In the genomic region with DNA sequence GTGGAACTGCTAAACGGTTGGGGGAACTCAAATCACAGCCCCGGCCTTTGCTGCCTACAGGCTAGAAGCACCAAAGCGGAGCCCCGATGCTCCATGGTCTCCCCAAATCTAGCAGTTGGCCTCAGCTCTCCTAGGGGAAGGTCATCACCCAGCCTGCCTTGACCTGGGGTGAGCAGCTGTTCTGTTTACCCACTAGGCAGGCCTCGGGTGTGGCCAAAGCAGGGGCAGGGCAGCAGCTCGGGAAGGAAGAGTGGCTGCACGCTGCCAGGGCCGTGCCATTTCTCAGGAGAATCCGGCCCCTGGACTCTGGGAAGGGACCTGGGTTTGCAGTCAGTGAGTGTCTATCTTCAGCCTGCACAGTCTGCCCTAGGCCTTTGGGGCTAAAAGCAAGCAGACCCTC, we compare ENCODE assay signal across 13 mouse cellular contexts. TPM values are rescaled to one million over a fixed set of nuclear protein-coding genes. Genes with fewer than 3 reads are reported as not detected.
DNase-seq lines count a peak whose midpoint lies in the region; ATAC-seq lines count a peak whose summit lies in the region.
"Had no signal": no experiment of that assay in that cellular context is flagged by ENCODE, and none has a peak within 500 bp of the region (broad histone marks: within the 10 kb centered on the region; RNA-seq: fewer than 3 reads in every experiment).

No protein-coding gene starts in this region.

- no peak for ATAC-seq in hindbrain, embryonic 13.5 days (ENCODE audit: low FRiP score)
- ATAC-seq in hindbrain, embryonic 11.5 days (ENCODE audit: low FRiP score), result no peak
- no peak for ATAC-seq in heart, embryonic 16.5 days (replicated peaks; ENCODE audit: extremely low read depth, insufficient read depth, low FRiP score)
- no peak for ATAC-seq in forebrain, embryonic 15.5 days (replicated peaks)

- H3K9me3 ChIP-seq in hindbrain, embryonic 13.5 days, result no peaks in the 10 kb centered on the region
- H3K9me3 ChIP-seq in hindbrain, embryonic 11.5 days (ENCODE audit: control insufficient read depth, low read length), result no peaks in the 10 kb centered on the region
- no peaks in the 10 kb centered on the region for H3K9me3 ChIP-seq in heart, embryonic 16.5 days (replicated peaks; ENCODE audit: control insufficient read depth, low read length)
- H3K9me3 ChIP-seq in forebrain, embryonic 15.5 days, result no peaks in the 10 kb centered on the region

- peaks cover 19% of the 10 kb centered on the region for H3K27me3 ChIP-seq in hindbrain, embryonic 13.5 days
- H3K27me3 ChIP-seq in hindbrain, embryonic 11.5 days (ENCODE audit: control insufficient read depth, insufficient read depth, low read length), result peaks cover 11% of the 10 kb centered on the region; the same call in 1 of the 2 replicates
- no peaks in the 10 kb centered on the region for H3K27me3 ChIP-seq in heart, embryonic 16.5 days (ENCODE audit: control insufficient read depth, insufficient read depth, low read length)
- H3K27me3 ChIP-seq in forebrain, embryonic 15.5 days, result no peaks in the 10 kb centered on the region

- H3K4me2 ChIP-seq in hindbrain, embryonic 13.5 days, result no peak overlapping the region
- no peak overlapping the region for H3K4me2 ChIP-seq in hindbrain, embryonic 11.5 days (replicated peaks; ENCODE audit: low read depth, low read length)
- H3K4me2 ChIP-seq in heart, embryonic 16.5 days (ENCODE audit: low read depth, low read length), result no peak overlapping the region
- H3K4me2 ChIP-seq in forebrain, embryonic 15.5 days (replicated peaks), result no peak overlapping the region

- DNase-seq in hindbrain, embryonic 11.5 days (ENCODE audit: low spot score), result no peak
- peak; percentile 74 for DNase-seq in adrenal gland, postnatal 14 days
- DNase-seq in lung, postnatal 10 days, result peak; percentile 67
- no peak for DNase-seq in cerebellum, adult 9-10 months
- DNase-seq: cerebellum, postnatal 25 days; gastrocnemius, postnatal 14 days; kidney, adult 8-10 months; right cerebral cortex, adult 18-20 months had no signal

- H3K36me3 ChIP-seq in hindbrain, embryonic 13.5 days, result peaks cover 22% of the 10 kb centered on the region
- no peaks in the 10 kb centered on the region for H3K36me3 ChIP-seq in hindbrain, embryonic 11.5 days (ENCODE audit: control insufficient read depth, insufficient read depth, low read length)
- H3K36me3 ChIP-seq in heart, embryonic 16.5 days (ENCODE audit: control insufficient read depth, insufficient read depth), result peaks cover 18% of the 10 kb centered on the region
- no peaks in the 10 kb centered on the region for H3K36me3 ChIP-seq in forebrain, embryonic 15.5 days

- WGBS in hindbrain, embryonic 13.5 days, result 73% methylated on average over 9 of the region's 9 CpGs
- WGBS in hindbrain, embryonic 11.5 days, result 79% methylated on average over 9 of the region's 9 CpGs
- 35% methylated on average over 9 of the region's 9 CpGs for WGBS in heart, embryonic 16.5 days
- 79% methylated on average over 9 of the region's 9 CpGs for WGBS in forebrain, embryonic 15.5 days

- H3K27ac ChIP-seq in hindbrain, embryonic 13.5 days, result no peak overlapping the region
- H3K27ac ChIP-seq in hindbrain, embryonic 11.5 days (ENCODE audit: low read depth, low read length), result no peak overlapping the region
- H3K27ac ChIP-seq in heart, embryonic 16.5 days (ENCODE audit: low read length), result peak overlapping the region; percentile 44
- H3K27ac ChIP-seq in forebrain, embryonic 15.5 days (replicated peaks), result no peak overlapping the region

- H3K9ac ChIP-seq in hindbrain, embryonic 13.5 days, result peak overlapping the region; percentile 49; the same call in 1 of the 2 replicates
- H3K9ac ChIP-seq in hindbrain, embryonic 11.5 days (ENCODE audit: low read depth, low read length), result no peak overlapping the region
- peak overlapping the region; percentile 33; the same call in 1 of the 2 replicates for H3K9ac ChIP-seq in heart, embryonic 16.5 days (ENCODE audit: low read length)
- H3K9ac ChIP-seq in forebrain, embryonic 15.5 days (replicated peaks), result no peak overlapping the region

- peaks cover 46% of the 10 kb centered on the region for H3K4me1 ChIP-seq in hindbrain, embryonic 13.5 days (replicated peaks)
- H3K4me1 ChIP-seq in hindbrain, embryonic 11.5 days (replicated peaks; ENCODE audit: control insufficient read depth, insufficient read depth, low read length), result peaks cover 7% of the 10 kb centered on the region
- H3K4me1 ChIP-seq in heart, embryonic 16.5 days (ENCODE audit: control insufficient read depth, insufficient read depth, low read length), result peaks cover 54% of the 10 kb centered on the region
- peaks cover 18% of the 10 kb centered on the region for H3K4me1 ChIP-seq in forebrain, embryonic 15.5 days

- H3K4me3 ChIP-seq in hindbrain, embryonic 13.5 days, result no peak overlapping the region
- H3K4me3 ChIP-seq in hindbrain, embryonic 11.5 days (ENCODE audit: low read depth, low read length), result no peak overlapping the region
- H3K4me3 ChIP-seq in heart, embryonic 16.5 days (ENCODE audit: low read length), result no peak overlapping the region
- no peak overlapping the region for H3K4me3 ChIP-seq in forebrain, embryonic 15.5 days
- H3K4me3 ChIP-seq: erythroblast, embryonic 14.5 days had no signal

RNA-seq across cellular contexts. Expression of a gene that starts 4.7 kb away (rescaled TPM):
- polyA plus RNA-seq in hindbrain, embryonic 13.5 days (2015; fragmentation: Nextera tagmentation; extraction: Ambion mirVana), result 4.5 and 4.9 TPM in 2 replicates
- 3.4 and 4.4 TPM in 2 replicates for polyA plus RNA-seq in hindbrain, embryonic 11.5 days (2014; fragmentation: Nextera tagmentation; extraction: Ambion mirVana)
- 10.9 and 11.2 TPM in 2 replicates for total RNA-seq in adrenal gland, postnatal 14 days (2021)
- polyA plus RNA-seq in heart, embryonic 16.5 days (2015; fragmentation: Nextera tagmentation; extraction: Ambion mirVana), result 7.0 and 8.1 TPM in 2 replicates
- 5.1 and 5.9 TPM in 2 replicates for polyA plus RNA-seq in forebrain, embryonic 15.5 days (2015; fragmentation: Nextera tagmentation; extraction: Ambion mirVana)
- polyA plus RNA-seq: erythroblast, embryonic 14.5 days had no signal

RNA-seq across cellular contexts. Expression of a gene that starts 39.9 kb away (rescaled TPM):
- polyA plus RNA-seq in hindbrain, embryonic 13.5 days (2015; fragmentation: Nextera tagmentation; extraction: Ambion mirVana), result 1.1 TPM in 2 replicates
- polyA plus RNA-seq in hindbrain, embryonic 11.5 days (2014; fragmentation: Nextera tagmentation; extraction: Ambion mirVana), result 0.52 and 0.54 TPM in 2 replicates
- total RNA-seq in adrenal gland, postnatal 14 days (2021), result 2.7 and 3.9 TPM in 2 replicates
- 0.06 and 0.07 TPM in 2 replicates for polyA plus RNA-seq in heart, embryonic 16.5 days (2015; fragmentation: Nextera tagmentation; extraction: Ambion mirVana)
- polyA plus RNA-seq in forebrain, embryonic 15.5 days (2015; fragmentation: Nextera tagmentation; extraction: Ambion mirVana), result 0.93 and 0.98 TPM in 2 replicates
- total RNA-seq: megakaryocyte, adult 5-6 weeks had no signal
- polyA plus RNA-seq: erythroblast, embryonic 14.5 days had no signal

RNA-seq across cellular contexts. Expression of a gene that starts 40.2 kb away (rescaled TPM):
- polyA plus RNA-seq in hindbrain, embryonic 13.5 days (2015; fragmentation: Nextera tagmentation; extraction: Ambion mirVana), result 3.5 and 5.0 TPM in 2 replicates
- 6.5 and 9.4 TPM in 2 replicates for polyA plus RNA-seq in hindbrain, embryonic 11.5 days (2014; fragmentation: Nextera tagmentation; extraction: Ambion mirVana)
- total RNA-seq in adrenal gland, postnatal 14 days (2021), result 3.8 and 3.9 TPM in 2 replicates
- 2.8 and 4.1 TPM in 2 replicates for polyA plus RNA-seq in heart, embryonic 16.5 days (2015; fragmentation: Nextera tagmentation; extraction: Ambion mirVana)
- polyA plus RNA-seq in forebrain, embryonic 15.5 days (2015; fragmentation: Nextera tagmentation; extraction: Ambion mirVana), result 2.8 and 4.7 TPM in 2 replicates
- polyA plus RNA-seq: erythroblast, embryonic 14.5 days had no signal

Comparison
In these comparisons a context has a peak if more than half of its experiments do, and no peak if none do; other contexts are left out.
1. H3K9ac ChIP-seq: peak in hindbrain, embryonic 13.5 days (single experiment) and heart, embryonic 16.5 days (single experiment); none in hindbrain, embryonic 11.5 days (single experiment) and forebrain, embryonic 15.5 days (single experiment).
2. DNase-seq: peak in adrenal gland, postnatal 14 days (single experiment) and lung, postnatal 10 days (single experiment); none in hindbrain, embryonic 11.5 days (single experiment) and cerebellum, adult 9-10 months (single experiment).